Mouse (Mus musculus) layer of hippocampus, postnatal 25 days (tissue): ENCODE data around the gene Rpl5. TPM values are rescaled to one million over a fixed set of nuclear protein-coding genes. Genes with fewer than 3 reads are reported as not detected.

Experiments used
- DNase-seq, 2 experiments: peaks; one replicate each; pipeline ENCODE4 v3.0.0; 2022; ENCODE audit warnings: mixed read lengths in 2 of 2, low spot score in 1 of 2; ENCODE audit errors: extremely low spot score in 1 of 2
- total RNA-seq, 2 experiments: library from RNA; stranded (reverse); gene quantifications; 2 replicates each; pipeline ENCODE4 v1.2.3; 2021

Rpl5 gene
- 10 to 100 TPM; 70.5 to 74.2 TPM for total RNA-seq

DNA sequence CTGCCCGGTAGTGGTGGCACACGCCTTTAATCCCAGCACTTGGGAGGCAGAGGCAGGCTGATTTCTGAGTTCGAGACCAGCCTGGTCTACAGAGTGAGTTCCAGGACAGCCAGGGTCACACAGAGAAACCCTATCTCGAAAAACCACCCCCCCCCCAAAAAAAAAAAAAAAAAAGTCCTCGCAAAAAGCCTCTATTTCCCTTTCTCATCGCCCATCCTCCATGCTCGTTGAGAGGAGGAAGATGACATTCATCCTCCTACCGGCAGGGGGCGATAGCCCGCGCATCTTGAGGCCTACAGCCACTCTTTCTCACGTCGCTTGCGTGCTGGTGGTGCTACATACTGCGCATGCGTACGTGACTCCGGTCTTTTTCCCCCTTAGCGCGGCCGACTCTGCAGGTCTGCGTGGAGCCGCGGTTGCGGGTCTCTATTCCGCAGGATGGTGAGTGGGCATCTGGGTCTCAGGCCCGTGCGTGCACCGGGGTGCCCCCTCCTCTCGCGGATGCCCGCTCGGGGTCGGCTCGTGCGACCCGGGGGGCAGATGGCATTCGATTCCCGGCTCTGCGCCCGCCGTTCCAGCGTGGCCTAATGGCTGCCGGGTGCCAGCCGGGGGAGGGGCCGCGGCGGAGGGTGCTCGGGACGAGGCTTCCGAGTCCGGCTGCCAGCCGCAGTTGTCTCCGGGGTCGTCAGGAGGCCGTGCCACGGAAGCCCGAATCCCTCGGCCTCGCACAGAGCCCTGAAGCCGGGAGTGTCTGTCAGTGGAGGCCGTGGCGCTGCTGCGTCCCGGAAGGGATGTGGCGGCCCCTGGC is at the start of gene Rpl5:
Gene Rpl5 (plus strand): TSS at position 297 of the 808 bp plus-strand sequence.
- DNase-seq = peak; percentile 97 to 99

DNA sequence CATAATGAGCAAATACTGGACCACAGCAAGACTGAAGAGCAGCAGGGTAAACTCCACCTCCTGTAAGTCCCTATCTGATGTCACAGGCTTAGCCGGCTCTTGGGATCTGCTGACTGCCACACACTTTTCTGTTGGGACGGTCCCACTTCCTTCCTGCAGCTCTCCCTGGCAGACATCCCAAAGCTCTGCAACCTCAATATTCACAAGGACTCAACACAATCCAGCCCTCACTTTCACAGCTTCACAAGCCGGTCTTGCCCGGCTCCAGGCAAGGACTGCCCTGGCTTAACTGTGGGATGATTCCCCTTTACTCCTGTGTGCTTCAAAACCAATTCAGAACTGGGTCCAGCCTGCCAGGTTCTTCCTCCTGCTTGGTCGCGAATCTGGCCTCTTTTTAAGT is 46.5 kb upstream of the Rpl5 start:
- no peak for DNase-seq

GRCm38 (mm10) chr5:107854556-107854955 is 45.7 kb upstream of the Rpl5 start:
- DNase-seq = no peak

DNA sequence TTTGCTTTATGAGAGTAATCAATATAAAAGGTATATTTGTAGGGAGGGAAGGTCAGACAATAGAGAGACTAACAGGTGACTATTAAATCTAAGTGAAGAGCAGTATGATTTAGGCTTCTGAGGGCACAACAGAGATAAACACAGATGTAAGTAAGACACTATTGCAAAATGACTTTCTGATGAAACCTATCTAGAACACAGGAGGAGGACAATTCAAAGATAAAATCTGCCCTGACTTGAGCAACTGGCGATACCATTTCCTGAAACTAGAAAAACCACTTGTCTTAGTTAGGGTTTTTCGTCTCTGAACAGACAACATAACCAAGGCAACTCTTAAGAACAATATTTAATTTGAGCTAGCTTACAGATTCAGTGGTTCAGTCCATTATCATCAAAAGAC is 44.8 kb upstream of the Rpl5 start:
- no peak for DNase-seq

- no peak for DNase-seq
Measured at GRCm38 (mm10) chr5:107858963-107859362, 41.3 kb upstream of the Rpl5 start.

- no peak for DNase-seq
Measured at GRCm38 (mm10) chr5:107863971-107864370, 36.3 kb upstream of the Rpl5 start.

- DNase-seq = no peak
Measured at GRCm38 (mm10) chr5:107866127-107867126, 33.9 kb upstream of the Rpl5 start.

GRCm38 (mm10) chr5:107867970-107868904 is 32.1 kb upstream of the Rpl5 start:
- peak; percentile 40 to 42 for DNase-seq

DNA sequence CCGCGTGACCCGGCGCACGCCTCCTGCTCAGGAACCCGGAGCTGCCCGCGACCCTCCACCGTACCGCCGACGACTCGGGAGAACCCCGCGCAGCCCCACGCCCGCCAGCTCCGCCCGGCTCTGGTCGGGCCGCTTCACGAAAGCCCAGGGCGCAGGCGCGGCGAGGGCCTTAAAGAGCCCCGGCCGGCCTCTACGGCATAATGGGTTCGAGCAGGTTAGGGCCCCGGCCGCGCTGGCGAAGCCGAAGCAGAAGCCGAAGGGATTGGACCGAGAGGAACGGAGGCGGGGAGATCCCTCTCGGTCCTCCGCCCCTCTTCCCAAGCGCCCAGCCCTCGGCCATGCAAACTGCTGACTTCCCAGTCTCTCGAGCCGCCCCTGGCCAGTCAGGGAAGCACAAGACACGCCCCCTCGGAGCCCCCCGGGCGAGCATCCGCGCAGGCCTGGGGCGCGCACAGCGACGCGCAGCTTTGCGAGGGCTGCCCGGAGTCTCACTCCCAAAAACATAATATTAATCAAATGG is 31.3 kb upstream of the Rpl5 start:
- peak; percentile 68 to 80 for DNase-seq

DNA sequence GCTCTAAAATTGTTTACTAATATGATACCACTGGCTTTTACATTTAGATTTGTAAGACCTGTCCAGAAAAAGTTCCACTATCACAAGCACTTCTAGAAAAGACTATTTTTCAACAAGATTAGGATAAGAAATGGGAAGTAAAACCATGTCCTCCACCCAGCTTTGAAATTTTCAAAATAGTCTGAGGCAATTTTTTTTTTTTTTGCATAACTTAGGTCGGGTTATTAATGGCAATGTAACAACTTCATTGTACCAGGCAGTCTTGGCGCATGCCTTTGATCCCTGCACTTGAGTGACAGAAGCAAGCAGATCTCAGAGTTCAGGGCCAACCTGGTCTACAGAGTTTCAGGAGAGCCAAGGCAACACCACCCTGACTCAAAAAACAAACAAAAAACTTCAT is 30.6 kb upstream of the Rpl5 start:
- DNase-seq = no peak

DNA sequence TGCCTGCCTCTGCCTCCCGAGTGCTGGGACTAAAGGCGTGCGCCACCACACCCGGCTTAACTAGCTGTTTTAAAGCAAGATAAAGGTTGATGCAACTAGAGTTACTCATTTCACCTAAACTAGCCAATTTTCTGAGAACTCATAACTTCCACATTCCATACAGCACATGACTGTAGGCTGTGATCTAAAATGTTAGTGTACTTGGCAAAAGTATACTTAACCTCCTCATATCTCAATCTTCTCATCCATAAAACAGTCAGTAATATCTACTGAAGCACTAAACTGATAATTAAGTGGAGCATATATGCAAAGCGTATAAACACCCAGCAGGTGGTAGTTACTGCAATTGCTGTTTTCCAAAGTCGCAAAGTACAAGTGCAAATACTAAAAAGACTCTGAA is 27.0 kb upstream of the Rpl5 start:
- DNase-seq = no peak

- DNase-seq = peak in 1 of 2 experiments; percentile 16
Measured at GRCm38 (mm10) chr5:107873886-107874302, 26.4 kb upstream of the Rpl5 start.

DNA sequence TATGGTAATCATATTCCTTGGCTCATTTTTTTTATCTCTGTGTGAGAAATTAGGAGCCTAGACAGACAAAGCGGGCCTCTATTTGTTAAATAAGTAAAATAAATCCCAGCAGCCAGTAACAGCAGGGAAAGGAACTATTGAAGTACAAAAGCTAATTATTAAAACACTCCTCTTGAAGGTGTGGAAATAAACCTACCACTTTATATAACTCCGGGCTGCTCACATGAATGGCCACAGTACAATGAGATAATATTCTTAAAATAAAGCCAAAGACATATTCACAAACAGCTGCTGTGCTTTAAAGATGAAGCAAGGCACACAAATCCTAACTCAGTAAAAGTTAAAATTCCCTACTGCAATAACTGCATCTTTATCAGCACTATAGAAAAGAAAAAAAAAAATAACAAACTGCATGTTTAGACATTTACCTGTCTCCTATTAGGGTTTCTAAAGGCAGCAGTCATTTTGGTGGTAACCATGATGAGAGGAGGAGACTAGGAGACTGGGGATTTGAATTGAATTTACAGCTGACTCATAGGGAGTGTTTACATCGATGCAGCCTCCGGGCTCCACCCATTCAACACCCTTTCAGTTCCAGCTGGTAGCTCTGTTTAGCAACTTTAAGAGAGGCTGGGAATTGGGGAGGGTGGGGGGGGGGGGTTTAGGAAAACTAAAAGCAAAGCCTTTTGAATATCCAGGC is 25.6 kb upstream of the Rpl5 start, which contains the start of gene Evi5:
Gene Evi5 (minus strand): TSS at position 547 of the 700 bp plus-strand sequence.
- no peak for DNase-seq

- no peak for DNase-seq
Measured at GRCm38 (mm10) chr5:107875261-107875611, 25.1 kb upstream of the Rpl5 start.

DNA sequence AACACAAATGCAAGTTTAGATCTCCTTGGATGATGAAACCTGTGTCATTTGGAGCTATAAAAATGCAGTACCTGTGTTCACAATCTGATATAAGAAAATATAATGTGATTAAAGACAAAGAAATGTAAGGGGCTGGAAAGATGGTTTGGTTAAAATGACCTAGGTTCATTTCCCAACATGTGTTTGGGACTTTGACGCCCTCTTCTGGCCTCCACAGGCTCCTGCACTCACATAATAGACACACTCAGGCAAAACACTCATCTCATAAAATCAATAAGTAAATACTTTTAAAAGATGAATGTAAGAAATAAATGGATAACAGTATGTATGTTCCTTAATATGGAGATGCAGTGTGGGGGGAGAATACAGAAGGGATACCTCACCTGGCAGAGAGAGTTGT is 23.2 kb upstream of the Rpl5 start:
- DNase-seq = no peak

GRCm38 (mm10) chr5:107880710-107881109 is 19.6 kb upstream of the Rpl5 start:
- DNase-seq = no peak

DNA sequence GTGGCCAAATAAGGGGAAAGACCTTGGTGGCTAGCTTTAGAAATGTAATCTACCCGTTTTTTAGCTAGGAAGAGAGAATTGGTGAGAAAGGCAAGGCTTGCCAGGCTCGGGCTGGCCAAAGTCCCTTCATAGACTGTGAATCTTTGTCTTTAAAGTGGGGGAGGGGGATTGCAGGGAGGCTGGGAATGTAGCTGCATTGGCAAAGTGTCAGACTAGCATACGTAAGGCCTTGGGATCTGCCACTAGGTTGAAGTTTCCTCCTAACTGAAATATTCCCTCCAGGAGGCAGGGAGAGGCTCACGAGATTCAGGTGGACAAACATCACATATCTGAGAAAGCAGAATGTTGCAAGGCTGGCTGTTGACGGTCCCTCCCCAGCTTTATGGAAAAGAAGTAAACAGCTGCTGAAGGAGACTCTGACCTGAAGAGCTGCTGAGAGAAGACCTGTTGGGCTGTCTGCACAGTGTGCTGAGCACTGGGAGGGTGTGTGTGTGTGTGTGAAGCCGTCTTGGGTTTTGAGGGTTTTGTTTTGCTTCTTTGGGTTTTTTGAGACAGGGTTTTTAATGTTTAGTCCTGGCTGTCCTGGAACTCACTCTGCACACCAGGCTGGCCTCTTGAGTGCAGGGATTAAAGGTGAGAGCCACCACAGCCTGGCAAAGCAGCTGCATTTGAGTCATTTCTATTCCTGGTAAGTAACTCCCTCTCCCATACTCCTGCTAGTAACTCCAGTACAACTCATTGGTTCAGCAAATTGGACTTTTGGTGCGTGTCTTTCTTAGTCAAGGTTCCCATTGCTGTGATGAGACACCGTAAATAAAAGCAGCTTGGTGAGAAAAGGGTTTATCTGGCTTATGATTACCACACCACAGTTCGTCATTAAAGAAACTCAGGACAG is 10.1 kb upstream of the Rpl5 start:
- no peak for DNase-seq

- DNase-seq = peak in 1 of 2 experiments; percentile 24
Measured at GRCm38 (mm10) chr5:107891515-107891914, 8.8 kb upstream of the Rpl5 start.
